Mouse (Mus musculus) MN1 (cell line): ENCODE data around the gene Plin4.
A peak's percentile ranks its signal among the peaks of the same experiment; 100 is the strongest.
"Not testable (repeated sequence)": the region's sequence is repeated elsewhere in the genome, so short reads cannot be mapped to it uniquely, and the experiment has no call there.

ENCODE experiments used
- DNase-seq: peaks from one replicate; pipeline ENCODE4 v3.0.0-alpha.2; 2016; ENCODE audit warnings: low spot score

Gene Plin4

DNA sequence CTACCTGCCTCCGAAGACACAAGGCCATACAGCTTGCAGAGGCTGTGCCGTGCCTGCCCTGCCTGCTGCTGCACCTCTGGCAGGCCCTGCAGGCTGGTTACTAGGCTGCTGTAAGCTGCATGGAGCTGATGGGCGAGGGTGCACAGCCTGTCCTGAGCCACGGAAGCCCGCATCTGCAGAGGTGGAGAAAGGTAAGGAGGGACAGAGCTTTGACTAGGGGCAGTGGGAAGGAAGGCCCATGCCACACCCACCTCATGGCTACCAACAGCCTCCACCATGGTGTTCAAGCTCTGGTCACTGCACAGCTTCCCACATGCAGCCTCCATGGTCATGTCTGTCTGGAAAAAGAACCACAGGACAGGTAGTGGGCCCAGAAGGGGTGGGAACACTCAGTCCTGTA lies 7.4 kb downstream of the Plin4 start:
- DNase-seq = no peak

DNA sequence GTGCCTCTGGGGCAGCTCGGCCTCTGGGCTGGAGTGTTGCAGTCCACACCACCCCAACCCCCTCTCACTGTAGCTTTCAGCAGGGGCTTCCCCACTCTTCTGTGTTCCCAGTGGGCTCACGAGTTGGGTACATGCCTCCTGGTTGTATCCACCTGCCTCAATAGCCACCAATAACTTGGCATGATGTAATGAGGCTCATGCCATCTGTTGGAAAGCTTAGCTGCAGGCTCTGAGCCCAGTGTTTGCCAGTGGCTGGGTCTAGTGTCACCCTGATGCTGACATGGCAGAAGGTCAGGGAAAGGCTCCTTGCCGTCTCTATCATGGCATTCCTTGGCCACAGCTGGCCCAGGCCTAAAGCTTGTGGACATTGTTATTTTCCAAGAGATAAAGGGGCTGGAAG lies 8.8 kb downstream of the Plin4 start:
- no peak for DNase-seq

DNA sequence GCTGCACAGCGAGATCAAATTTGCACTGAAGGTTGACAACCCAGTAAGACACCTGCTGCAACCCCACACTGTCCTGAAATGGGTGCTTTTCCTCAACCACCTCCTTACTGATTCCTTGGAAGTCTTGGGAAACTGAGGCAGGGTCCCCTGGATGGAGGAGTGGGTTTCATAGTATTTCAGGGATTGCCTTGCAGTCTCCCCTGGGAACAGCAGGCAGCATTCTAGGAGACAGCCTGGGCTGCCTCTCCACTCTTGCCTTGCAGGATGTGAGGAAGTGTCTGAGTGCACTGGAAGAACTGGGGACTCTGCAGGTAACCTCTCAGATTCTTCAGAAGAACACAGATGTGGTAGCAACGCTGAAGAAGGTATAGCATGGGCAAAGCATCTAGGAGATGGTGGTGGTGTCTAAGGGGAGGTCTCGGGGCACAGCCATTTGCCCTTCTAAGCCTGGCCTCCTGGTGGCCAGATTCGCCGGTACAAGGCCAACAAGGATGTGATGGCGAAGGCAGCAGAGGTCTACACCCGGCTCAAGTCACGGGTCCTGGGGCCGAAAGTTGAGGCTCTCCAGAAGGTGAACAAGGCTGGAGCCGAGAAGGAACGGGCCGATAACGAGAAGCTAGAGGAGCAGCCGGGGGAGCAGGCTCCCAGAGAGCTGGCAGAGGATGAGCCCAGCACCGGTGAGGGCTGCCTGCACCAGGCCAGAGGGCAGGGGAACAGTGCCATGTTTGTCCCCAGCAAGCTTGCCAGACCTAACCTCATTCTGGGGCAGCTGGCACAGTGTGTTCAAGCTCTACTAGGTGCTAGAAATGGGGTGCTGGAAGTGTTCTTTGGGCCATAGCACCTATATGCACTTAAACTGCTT lies 10.7 kb downstream of the Plin4 start:
- no peak for DNase-seq

DNA sequence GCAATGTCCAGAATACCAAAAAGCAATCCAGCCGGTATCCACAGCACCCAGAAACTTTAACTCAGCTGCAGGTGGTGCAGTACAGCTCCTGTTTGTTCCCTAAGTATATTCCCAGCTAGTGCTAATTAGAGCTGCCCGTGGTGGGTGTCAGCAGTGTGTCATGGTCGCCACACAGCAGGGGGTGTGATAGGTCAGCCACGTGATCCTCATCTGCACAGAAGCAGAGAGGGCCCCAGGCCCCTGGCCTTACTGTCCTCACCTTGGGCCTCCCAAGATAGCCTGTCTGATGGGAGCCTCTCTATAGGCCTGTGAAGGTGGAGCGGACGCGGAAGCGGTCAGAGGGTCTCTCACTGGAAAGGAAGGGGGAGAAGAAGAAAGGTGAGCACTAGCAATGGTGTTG lies 11.4 kb downstream of the Plin4 start:
- DNase-seq = no peak

DNA sequence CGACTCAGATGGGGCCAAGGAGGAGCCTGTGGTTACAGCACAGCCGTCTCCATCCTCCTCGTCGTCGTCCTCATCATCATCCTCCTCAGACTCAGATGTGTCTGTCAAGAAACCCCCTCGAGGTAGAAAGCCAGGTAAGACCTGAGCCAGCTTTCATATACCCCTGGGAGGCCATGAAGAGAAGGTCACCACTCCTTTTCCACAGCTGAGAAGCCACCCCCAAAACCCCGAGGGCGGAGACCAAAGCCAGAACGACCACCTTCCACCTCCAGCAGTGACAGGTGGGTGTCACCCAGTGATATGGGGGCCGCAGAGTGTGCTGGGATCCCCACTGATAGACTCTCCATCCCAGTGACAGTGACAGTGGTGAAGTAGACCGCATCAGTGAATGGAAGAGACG lies 12.7 kb downstream of the Plin4 start:
- DNase-seq = no peak

DNA sequence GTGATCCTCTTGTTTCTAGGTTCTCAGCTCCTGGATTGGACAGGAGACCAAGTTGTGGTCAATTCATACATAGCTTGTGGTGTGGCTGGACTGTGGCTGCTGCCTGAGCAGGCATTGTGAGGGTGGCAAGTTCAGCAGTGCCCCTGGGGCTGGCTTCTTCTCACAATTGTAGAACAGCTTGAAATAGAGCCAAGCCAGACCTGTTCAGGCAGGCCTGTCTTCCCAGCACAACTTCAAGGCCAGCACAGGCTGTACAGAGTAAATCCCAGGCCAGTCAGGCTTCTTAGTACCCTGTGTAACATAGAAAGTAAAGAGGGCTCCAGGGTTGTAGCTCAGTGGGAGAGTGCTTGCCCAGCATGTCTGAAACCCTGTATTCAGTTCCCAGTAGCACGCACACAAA lies 16.8 kb downstream of the Plin4 start:
- DNase-seq = no peak

DNA sequence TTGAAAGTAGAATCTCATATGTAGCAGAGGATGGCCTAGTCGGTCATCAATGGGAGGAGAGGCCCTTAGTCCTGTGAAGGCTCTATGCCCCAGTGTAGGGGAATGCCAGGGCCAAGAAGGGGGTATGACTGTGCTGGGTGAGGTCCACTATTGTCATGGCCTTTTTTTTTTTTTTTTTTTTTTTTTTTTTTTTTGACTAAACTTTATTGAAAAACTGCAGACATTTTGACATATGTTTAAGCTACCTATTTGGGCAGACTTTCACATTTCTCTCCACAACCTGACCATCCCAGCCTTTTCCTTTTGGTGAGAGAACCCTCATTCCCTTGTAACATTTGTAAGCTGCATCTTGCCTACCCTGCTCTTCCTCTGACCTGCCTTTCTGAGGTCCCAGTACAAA lies 17.3 kb downstream of the Plin4 start:
- DNase-seq = no peak

- DNase-seq = peak; percentile 92
These were observed 28.6 kb downstream of the Plin4 start for GRCm38 (mm10) chr17:56080781-56081585.

GRCm38 (mm10) chr17:56079921-56080320 lies 29.7 kb downstream of the Plin4 start:
- no peak for DNase-seq

GRCm38 (mm10) chr17:56078880-56079795 lies 30.5 kb downstream of the Plin4 start, which contains the start of gene Hdgfl2:
Gene Hdgfl2, plus strand, starts transcription at chr17:56079634.
- DNase-seq = peak; percentile 100

DNA sequence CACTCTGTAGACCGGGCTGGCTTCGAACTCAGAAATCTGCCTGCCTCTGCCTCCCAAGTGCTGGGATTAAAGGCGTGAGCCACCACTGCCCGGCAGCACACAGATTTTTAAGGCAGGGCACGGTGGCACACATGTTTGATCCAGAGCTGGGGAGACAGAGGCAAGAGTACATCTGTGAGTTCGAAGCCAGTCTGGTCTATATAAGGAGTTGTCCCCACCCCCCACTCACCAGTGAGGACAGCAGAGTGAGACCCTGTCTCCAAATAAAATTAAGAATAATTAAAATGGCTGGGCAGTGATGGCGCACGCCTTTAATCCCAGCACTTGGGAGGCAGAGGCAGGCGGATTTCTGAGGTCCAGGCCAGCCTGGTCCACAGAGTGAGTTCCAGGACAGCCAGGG lies 31.2 kb downstream of the Plin4 start:
- not testable (repeated sequence) for DNase-seq

DNA sequence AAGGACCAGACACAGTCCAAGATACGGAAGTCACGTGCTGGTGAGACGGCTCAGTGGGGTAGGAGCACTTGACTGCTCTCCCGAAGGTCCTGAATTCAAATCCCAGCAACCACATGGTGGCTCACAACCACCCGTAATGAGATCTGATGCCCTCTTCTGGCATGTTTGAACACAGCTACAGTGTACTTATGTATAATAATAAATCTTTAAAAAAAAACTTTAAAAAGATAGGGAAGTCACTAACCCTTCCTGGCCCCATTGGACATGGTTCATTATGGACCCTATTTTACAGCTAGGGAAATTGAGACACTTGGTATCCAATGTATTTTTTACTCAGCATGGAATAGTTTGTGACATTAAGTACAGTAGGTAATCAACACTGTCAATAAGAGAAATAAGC lies 32.1 kb downstream of the Plin4 start:
- DNase-seq = no peak

DNA sequence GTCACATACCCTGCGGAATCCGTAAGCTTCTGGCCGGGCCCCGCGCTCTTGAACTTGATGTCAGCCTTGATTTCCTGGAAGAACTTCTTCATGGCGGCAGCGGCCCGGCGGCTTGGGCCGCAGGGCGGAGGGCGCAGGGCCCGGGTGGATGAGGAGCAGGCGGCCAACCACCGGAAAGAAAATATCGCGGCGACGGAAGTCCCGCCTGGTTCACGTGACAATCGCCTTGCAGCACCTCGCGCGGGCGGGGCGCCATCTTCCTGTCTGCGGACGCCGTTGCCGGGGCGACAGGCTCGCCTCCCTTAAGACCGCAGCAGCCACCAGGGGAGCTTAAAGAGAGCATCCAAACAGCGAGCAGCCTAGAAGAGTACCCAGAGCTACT lies 34.8 kb downstream of the Plin4 start, which contains the start of gene Ubxn6:
Gene Ubxn6 (minus strand): TSS at position 202 of the 382 bp plus-strand sequence.
- DNase-seq = peak; percentile 99

GRCm38 (mm10) chr17:56074097-56074826 lies 35.3 kb downstream of the Plin4 start:
- DNase-seq = peak; percentile 92

DNA sequence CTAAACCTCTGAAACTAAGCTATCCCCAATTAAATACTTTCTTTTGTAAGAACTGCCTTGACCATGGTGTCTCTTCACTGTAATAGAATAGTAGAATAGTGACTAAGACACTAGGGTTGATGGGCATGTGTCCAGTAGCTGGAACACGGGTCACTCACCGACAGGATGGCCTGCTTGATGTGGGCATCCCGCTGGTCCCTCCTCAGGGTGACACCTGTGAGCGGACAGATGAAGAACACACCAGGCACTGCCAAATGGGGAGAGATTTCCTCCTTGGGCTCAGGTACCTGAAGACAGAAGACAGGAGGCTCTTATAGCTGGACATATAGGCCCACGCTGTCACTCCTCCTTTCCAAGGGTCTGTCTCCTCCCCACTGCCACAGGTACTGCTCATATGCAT lies 37.4 kb downstream of the Plin4 start:
- no peak for DNase-seq

- DNase-seq = no peak
These were observed 38.5 kb downstream of the Plin4 start for GRCm38 (mm10) chr17:56071126-56071525.

DNA sequence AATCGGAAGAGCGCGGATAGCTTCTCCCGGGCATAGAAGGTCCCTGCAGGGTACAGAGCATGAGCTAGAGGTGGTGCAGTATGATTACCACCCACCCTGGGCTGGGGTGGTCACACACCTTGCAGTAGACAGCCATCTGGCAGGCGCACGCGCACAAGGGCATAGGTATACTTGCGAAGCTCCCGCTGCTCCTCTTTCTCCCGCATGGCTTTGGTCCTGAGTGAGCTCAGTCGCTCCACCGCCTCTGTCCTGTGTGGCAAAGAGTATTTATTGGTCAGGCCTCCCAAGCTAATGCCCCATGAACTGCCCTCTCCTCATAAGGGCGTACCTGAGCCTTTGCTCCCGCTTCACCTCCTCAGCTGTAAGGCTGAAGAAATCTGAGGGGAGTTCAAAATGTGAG lies 40.5 kb downstream of the Plin4 start:
- DNase-seq = no peak

- no peak for DNase-seq
These were observed 43.2 kb downstream of the Plin4 start for GRCm38 (mm10) chr17:56066451-56066850.

- not testable (repeated sequence) for DNase-seq
These were observed 43.9 kb downstream of the Plin4 start for GRCm38 (mm10) chr17:56065715-56066114.

- no peak for DNase-seq
These were observed 47.5 kb downstream of the Plin4 start for GRCm38 (mm10) chr17:56062081-56062480.

- no peak for DNase-seq
These were observed 52.1 kb downstream of the Plin4 start for GRCm38 (mm10) chr17:56057381-56058120.
